Mouse (Mus musculus): ENCODE data around the gene Csdc2.
"Not testable (repeated sequence)": the region's sequence is repeated elsewhere in the genome, so short reads cannot be mapped to it uniquely, and the experiment has no call there.

The Csdc2 gene

GRCm38 (mm10) chr15:81954716-81955115 is 18.2 kb downstream of the Csdc2 start:
- in situ Hi-C loops (cut with MboI, MseI) = no loop called here

GRCm38 (mm10) chr15:81955414-81955813 is 18.9 kb downstream of the Csdc2 start:
- in situ Hi-C loops (cut with MboI, MseI) = no loop called here

- in situ Hi-C loops (cut with MboI, MseI) = no loop called here
Observed at GRCm38 (mm10) chr15:81956457-81956856, 19.9 kb downstream of the Csdc2 start.

- in situ Hi-C loops (cut with MboI, MseI) = no loop called here
Observed at GRCm38 (mm10) chr15:81957598-81957997, 21.0 kb downstream of the Csdc2 start.

GRCm38 (mm10) chr15:81958906-81959305 is 22.3 kb downstream of the Csdc2 start:
- in situ Hi-C loops (cut with MboI, MseI) = no loop called here

GRCm38 (mm10) chr15:81960171-81961077 is 23.9 kb downstream of the Csdc2 start, which contains the start of gene Pmm1:
Pmm1 (minus strand) TSS chr15:81960930.
- in situ Hi-C loops (cut with MboI, MseI) = no loop called here

GRCm38 (mm10) chr15:81961078-81961451 is 24.5 kb downstream of the Csdc2 start:
- in situ Hi-C loops (cut with MboI, MseI) = no loop called here

- in situ Hi-C loops (cut with MboI, MseI) = no loop called here
Observed at GRCm38 (mm10) chr15:81964262-81964661, 27.7 kb downstream of the Csdc2 start.

GRCm38 (mm10) chr15:81964980-81965545 is 28.5 kb downstream of the Csdc2 start:
- in situ Hi-C loops (cut with MboI, MseI) = no loop called here

GRCm38 (mm10) chr15:81966062-81966829 is 29.7 kb downstream of the Csdc2 start:
- in situ Hi-C loops (cut with MboI, MseI) = no loop called here

- in situ Hi-C loops (cut with MboI, MseI) = no loop called here
Observed at GRCm38 (mm10) chr15:81967821-81968220, 31.3 kb downstream of the Csdc2 start.

- in situ Hi-C loops (cut with MboI, MseI) = no loop called here
Observed at GRCm38 (mm10) chr15:81968447-81968846, 31.9 kb downstream of the Csdc2 start.

GRCm38 (mm10) chr15:81969173-81969572 is 32.6 kb downstream of the Csdc2 start:
- in situ Hi-C loops (cut with MboI, MseI) = no loop called here

GRCm38 (mm10) chr15:81969635-81970034 is 33.1 kb downstream of the Csdc2 start:
- in situ Hi-C loops (cut with MboI, MseI) = not testable (repeated sequence)

GRCm38 (mm10) chr15:81970498-81970897 is 33.9 kb downstream of the Csdc2 start:
- in situ Hi-C loops (cut with MboI, MseI) = not testable (repeated sequence)

- in situ Hi-C loops (cut with MboI, MseI) = not testable (repeated sequence)
Observed at GRCm38 (mm10) chr15:81975156-81975555, 38.6 kb downstream of the Csdc2 start.

GRCm38 (mm10) chr15:81980321-81980720 is 43.8 kb downstream of the Csdc2 start, which contains the start of gene 1700029P11Rik:
1700029P11Rik (plus strand) TSS chr15:81980540.
- in situ Hi-C loops (cut with MboI, MseI) = no loop called here

GRCm38 (mm10) chr15:81982173-81982572 is 45.6 kb downstream of the Csdc2 start:
- in situ Hi-C loops (cut with MboI, MseI) = no loop called here

- in situ Hi-C loops (cut with MboI, MseI) = no loop called here
Observed at GRCm38 (mm10) chr15:81985267-81986161, 49.0 kb downstream of the Csdc2 start.

- in situ Hi-C loops (cut with MboI, MseI) = no loop called here
Observed at GRCm38 (mm10) chr15:81987646-81988045, 51.1 kb downstream of the Csdc2 start, which contains the start of gene Xrcc6. Xrcc6 (plus strand) TSS chr15:81987835.

Data from regulatory T cell (primary cell).